Mouse (Mus musculus) 3T3-L1 (cell line): ENCODE measurements around the gene Tff3.

Source experiments
- DNase-seq: peaks from one replicate; pipeline ENCODE4 v3.0.0-alpha.2; 2015; ENCODE audit warnings: low read depth, low spot score

The Tff3 gene

DNA sequence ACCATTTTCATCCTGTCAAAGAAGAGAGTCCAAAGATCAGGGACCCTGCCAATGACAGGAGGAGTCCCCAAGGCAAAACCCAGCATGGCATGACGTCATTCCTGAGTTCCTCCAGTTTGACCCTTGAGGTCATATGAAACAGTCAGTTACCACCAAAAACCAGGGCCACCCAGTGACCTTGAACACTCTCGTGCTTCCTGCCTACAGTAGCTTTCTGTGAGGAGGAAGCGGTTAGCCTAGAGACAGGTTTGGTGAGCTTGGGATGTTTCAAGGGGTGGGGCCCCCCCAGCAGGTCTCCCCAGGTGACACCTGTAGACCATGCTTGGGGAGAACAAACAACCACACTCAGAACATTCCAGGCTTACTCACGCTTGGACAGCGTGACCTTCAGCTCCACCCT is 51.9 kb downstream of the Tff3 start:
- DNase-seq = no peak

DNA sequence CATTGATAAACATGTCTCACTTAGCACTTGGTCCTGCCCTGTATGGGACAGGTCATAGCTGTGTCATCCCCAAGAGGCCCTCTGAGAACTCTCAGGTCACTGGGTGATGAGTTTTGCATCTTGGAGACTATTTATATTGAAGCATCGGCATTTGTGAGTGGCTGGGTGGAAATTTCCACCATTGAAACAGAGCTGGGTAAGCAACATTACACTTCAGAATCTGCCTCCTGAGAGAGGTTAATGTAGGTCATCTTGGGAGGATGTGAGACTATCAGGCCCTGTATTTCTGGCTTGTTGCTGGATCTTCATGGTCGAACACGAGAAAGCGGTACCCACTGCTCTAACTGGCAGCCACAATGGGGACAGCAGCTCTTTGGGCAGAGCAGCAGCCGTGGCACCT is 54.0 kb downstream of the Tff3 start:
- peak; percentile 9 for DNase-seq
